Mouse (Mus musculus) testis, adult 2 months (tissue): ENCODE results near the gene Swi5.

Experiments
- CTCF ChIP-seq: fragments of 200-500 bp; IDR thresholded peaks from 2 replicates; pipeline ENCODE4 v1.5.1; 2012; ENCODE audit warnings: low read depth, mild to moderate bottlenecking, inconsistent platforms, low read length, moderate library complexity; ENCODE audit not compliant: control insufficient read depth, insufficient read depth, insufficient replicate concordance
- POLR2A ChIP-seq: fragments of 200-500 bp; IDR thresholded peaks from 2 replicates; pipeline ENCODE4 v1.6.1; 2012; ENCODE audit warnings: low read depth, mild to moderate bottlenecking, inconsistent platforms, low read length, moderate library complexity; ENCODE audit not compliant: control insufficient read depth

GRCm38 (mm10) chr2:32335888-32336287 is 48.0 kb upstream of the Swi5 start:
- TF ChIP-seq CTCF (no peak), POLR2A (no peak)
